Mouse (Mus musculus): Measurements from ENCODE around the gene Ube2e2. TPM values are rescaled to one million over a fixed set of nuclear protein-coding genes. Genes with fewer than 3 reads are reported as not detected.

Ube2e2 gene
- 47.4 and 52.5 TPM in 2 replicates for polyA plus RNA-seq (2012; rRNA removed)

GRCm38 (mm10) chr14:18893947-18894445, at the start of gene Ube2e2:
Ube2e2 (minus strand) TSS chr14:18894267.

Measured in colon, adult 2 months (tissue).